22 mouse cellular contexts compared by ENCODE assay signal in genomic region chr15:61411821-61412220, GRCm38 (mm10).
DNase-seq lines count a peak whose midpoint lies in the region; ATAC-seq lines count a peak whose summit lies in the region.
"Had no signal": no experiment of that assay in that cellular context is flagged by ENCODE, and none has a peak within 500 bp of the region (broad histone marks: within the 10 kb centered on the region; RNA-seq: fewer than 3 reads in every experiment).

No protein-coding gene starts in this region.

- DNase-seq in CD4-positive, CD25-positive, alpha-beta regulatory T cell, adult 2 months (ENCODE audit: low read depth, low spot score): peak; percentile 36
- DNase-seq in thymus, postnatal 0 days (ENCODE audit: low spot score): peak; percentile 53
- no peak for DNase-seq in thymus, adult 18-20 months
- DNase-seq in CD4-positive helper T cell, adult 2 months (ENCODE audit: low read depth, low spot score): peak; percentile 39
- DNase-seq in naive thymus-derived CD4-positive, alpha-beta T cell, adult 2 months (ENCODE audit: low read depth): peak; percentile 47
- DNase-seq in layer of hippocampus, adult 8-10 months (ENCODE audit: low spot score in 2 of 2): no peak
- DNase-seq in right cerebral cortex, adult 2 months (ENCODE audit: low spot score in 2 of 2): no peak
- DNase-seq: adrenal gland, adult 2 months; adrenal gland, postnatal 14 days; cerebellum, adult 11 months; cerebellum, adult 2 months; cerebellum, adult 9-11 months; cerebellum, postnatal 25 days; forebrain, postnatal 0 days; gastrocnemius, postnatal 25 days; heart, adult 18-20 months; heart, postnatal 10 days; heart, postnatal 4 days had no signal

- ATAC-seq in CD4-positive, CD25-positive, alpha-beta regulatory T cell, adult 4 months: no peak
- ATAC-seq: forebrain, embryonic 14.5 days; forebrain, postnatal 0 days; hindbrain, postnatal 0 days; Patski had no signal

Comparison
In these comparisons a context has a peak if more than half of its experiments do, and no peak if none do; other contexts are left out.
1. DNase-seq: peak in CD4-positive, CD25-positive, alpha-beta regulatory T cell, adult 2 months (single experiment), thymus, postnatal 0 days (single experiment), CD4-positive helper T cell, adult 2 months (single experiment) and naive thymus-derived CD4-positive, alpha-beta T cell, adult 2 months (single experiment); none in thymus, adult 18-20 months (0 of 2), layer of hippocampus, adult 8-10 months (0 of 2) and right cerebral cortex, adult 2 months (0 of 2).